Mouse (Mus musculus) erythroblast, adult 5-6 weeks (primary cell): ENCODE data around the gene Mcts2. TPM values are rescaled to one million over a fixed set of nuclear protein-coding genes. Genes with fewer than 3 reads are reported as not detected.

Experiments used
- ATAC-seq: replicated peaks from 2 replicates; pipeline ENCODE4 v1.8.0; 2016; ENCODE audit warnings: moderate number of reproducible peaks, mild to moderate bottlenecking, moderate TSS enrichment, inconsistent platforms; ENCODE audit not compliant: poor library complexity, low FRiP score, severe bottlenecking
- total RNA-seq, 2 experiments: library from RNA; stranded (forward) in 1 of 2; stranded (reverse) in 1 of 2; fragments of 150-400 nt in 1 of 2; fragments of 200-764, 138-1000 nt in 1 of 2; gene quantifications; 2 replicates each; pipeline versions ENCODE4 v1.2.3 to v1.2.4; 2015 to 2017; ENCODE audit warnings: low replicate concordance in 2 of 2

Gene Mcts2
- total RNA-seq, 2 experiments from 2014 or later, result 3.2 TPM; not detected in 1

DNA sequence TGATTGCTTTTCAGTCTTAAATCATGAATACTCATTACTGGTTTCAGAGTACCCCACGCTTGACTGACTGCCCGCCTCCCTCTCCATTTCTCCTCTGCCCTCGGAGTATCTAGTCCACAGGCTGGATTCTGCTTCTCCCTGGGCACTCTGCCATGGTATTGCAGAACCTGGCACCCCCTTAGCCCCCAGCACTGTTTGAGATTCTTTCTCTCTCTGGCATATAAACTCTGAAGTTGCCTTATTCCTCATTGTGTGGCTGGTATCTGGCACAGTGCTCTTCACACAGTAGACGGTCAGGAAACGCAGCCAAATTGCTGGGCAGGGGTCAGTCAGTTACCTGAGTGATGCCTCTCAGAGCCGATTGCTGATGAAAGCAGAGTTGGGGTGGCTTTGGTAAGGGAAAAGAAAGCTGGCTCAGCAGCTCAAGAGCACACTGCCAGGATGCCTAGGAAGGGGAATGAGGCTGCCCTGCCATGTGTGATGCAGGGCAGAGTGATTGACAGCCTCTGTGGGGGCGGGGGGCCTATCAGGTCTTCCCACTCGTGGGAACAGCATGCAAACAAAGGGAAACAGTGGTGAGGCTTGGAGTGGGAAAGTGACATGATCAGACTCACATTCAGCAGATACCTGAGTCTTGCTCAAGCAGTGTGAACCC is 7.0 kb upstream of the Mcts2 start:
- no peak for ATAC-seq

DNA sequence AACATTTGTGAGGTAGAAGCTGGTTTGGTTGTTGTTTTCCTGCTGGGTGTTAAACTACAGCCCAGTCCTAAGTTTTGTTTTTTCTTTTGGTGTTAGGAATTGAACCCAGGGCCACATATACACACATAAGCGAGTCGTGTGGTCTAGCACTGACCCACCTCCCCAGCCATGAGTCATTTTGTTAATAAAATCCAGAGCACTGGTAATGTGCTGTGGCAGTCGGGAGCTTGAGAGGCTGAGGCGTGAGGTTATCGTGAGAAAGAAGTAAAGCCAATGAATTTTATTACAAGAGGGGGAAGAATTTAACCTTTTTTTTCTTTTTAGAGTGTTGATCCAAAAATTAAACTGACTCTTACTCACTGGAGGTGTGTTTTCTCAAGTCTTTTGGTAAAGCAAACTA is 3.7 kb upstream of the Mcts2 start:
- ATAC-seq, result no peak

DNA sequence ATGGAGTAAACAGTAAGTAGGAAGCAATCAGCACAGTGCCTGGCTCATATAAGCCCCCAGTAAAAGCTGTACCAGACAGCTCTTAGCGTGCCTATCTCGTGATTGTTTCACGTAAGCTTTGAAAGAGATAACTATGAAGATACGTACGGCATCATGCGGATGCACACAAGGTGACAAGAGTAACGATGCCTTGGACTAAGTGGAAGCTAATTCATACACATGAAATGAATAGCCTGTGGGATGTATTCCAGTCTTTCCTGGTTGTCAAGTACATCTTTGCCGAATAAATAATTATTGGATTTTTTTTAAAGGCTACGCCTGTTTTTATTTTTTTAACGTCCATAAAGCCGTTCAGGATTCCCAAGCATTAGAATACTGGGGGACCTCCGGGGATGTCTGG is 436 bp upstream of the Mcts2 start:
- no peak for ATAC-seq

DNA sequence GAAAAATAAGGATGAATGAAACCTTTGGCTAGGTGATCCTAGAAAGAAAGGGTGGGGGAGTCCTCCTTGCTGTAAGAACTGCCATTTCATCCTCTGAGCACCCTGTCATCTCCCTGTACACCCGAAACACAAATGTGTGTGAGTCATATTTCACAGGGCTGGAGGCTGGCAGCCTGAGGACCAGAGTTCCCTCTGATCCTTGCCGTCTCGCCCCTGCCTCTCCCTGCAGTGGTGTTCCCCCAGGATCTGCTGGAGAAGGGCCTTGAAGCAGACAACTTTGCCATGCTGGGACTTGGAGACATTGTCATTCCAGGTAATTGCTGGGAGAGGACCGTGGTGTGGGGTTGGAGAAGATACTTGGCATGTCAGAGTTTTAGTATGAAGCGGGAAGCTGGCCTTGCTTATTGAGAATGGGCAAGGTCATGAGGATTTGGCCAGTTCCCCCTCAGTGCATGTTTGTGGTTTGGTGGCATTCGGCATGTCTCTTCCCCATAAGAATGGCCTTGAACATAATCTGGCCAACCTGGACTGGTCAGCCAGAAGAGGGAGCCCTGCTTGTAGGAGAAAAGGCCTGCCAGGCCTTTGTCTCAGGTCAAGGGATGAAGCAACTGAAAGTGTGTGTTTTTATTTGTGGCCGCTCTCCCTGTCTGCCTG is 4.9 kb downstream of the Mcts2 start:
- no peak for ATAC-seq

DNA sequence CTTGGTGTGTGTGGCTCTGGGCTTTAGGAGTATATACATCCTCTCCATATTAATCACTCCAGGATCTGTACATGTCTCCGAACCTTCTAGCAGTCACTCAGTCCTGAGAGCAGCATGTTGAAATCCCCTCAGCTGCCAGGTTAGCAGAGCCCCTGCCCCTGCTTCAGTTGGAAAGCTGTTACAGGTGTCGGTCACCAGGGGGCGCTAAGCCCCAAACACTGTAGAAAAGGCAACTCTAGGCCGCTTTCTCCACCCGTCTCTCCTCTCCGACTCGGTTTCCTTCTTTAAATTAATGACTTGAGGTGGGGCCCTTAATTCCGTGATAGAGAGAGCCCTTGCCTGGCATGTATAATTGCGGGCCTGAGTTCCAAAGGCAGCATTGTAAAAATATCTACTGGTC is 6.4 kb downstream of the Mcts2 start:
- ATAC-seq, result peak; percentile 68

DNA sequence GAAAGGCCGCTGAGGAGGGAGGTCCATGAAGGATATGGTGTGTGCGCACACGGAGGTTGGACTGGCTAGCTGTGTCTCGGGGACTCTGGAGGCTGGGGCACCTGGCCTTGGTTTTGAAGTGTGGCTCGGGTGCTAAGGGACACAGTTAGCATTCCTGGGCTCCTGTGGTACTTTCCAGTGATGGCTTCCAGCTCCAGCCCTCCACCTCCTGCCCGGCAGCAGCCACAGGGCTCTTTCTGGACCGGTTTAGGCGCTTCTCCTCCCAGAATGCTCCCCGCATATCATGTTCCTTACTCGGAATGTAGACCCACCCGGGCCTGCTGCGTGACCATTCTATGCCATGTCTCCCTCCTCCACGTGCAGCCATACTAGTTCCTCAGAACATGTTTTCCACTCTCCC is 6.9 kb downstream of the Mcts2 start:
- no peak for ATAC-seq

DNA sequence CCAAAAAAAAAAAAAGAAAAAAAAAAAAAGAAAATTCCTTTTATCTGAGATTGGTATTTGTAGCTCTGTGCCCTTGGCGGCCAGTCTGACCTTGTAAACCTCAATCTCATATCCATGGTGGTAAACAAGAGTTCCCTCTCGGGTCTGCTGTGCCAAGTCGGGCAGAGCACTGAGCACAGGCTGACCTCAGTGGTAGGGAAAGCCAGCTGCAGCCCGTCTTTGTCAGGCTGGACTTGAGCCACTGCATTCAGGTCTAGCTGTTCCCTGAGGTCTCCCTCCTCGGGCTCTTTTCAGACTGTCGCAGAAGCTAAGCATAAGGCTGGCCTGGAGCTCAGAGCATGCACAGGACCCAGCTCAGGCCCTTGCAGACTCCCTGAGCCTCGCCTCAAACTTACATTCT is 7.9 kb downstream of the Mcts2 start:
- no peak for ATAC-seq

DNA sequence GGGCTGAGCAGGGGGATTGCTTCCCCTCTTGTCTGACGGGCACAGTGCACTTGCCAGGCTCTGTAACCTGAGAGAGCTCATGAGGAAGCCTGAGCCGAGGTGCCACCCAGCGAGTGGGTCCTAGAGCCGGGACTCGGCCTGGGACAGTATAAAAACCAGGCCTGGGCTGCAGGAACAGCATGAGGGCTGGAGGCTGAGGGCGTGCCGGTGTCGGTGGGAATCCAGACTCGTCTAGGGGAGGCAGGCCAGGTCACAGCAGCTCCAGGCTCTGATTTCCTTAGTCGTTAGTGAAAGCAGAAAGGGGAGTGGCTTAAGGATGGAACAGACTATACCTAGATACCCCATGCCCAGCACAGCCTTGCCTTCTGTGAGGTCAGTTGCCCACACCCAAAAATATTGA is 9.2 kb downstream of the Mcts2 start:
- ATAC-seq, result no peak

DNA sequence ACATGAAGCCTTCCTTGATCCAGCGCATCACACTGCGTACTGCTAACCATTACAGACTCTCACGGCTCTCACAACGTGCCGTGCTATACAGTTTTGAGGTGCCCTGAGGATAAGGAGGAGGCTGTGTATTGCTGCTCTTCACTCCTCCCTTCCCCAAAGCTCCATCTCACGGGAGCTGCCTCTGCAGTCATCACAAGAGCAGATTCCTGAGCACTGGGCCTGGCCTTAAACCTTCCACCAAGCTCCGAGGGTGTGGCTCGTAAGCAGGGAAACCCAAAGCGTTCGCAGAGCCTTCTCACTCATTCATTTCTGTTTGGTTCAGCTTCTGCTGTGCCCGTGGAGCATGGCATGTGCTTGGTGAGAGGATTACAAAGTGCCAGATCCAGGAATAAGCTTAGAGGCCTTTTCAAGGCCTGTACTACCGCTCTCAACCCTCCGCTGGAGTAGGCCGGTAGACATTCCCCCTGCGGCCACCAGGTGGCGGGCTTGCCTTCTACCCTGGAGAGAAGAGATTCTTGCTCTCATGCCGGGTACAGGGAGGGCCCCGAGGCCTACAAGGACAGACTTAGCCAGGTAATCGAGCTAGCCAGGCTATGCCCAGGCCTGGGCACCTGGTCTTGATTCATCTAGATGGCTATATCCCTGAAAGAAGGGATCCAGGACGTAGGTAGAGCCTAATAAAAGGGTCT is 9.8 kb downstream of the Mcts2 start:
- ATAC-seq, result peak; percentile 87

DNA sequence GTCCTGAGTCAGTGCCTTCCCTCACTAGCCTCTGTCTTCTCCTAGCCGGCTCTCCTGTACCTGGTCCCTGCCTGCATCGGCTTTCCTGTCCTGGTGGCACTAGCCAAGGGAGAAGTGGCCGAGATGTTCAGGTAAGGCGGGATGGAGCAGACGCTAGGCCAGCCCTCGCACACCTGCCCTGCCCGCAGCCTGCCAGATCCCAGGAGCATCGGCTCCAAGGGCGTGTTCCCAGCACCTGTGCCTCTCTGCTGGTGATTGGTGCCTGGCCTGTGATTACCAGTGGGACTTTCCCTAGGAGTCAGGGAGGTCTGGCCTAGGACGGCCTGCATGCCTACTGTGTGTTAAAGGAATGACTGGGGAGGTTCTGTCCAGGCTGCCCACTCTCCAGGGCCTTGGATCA is 13.3 kb downstream of the Mcts2 start:
- ATAC-seq, result no peak

DNA sequence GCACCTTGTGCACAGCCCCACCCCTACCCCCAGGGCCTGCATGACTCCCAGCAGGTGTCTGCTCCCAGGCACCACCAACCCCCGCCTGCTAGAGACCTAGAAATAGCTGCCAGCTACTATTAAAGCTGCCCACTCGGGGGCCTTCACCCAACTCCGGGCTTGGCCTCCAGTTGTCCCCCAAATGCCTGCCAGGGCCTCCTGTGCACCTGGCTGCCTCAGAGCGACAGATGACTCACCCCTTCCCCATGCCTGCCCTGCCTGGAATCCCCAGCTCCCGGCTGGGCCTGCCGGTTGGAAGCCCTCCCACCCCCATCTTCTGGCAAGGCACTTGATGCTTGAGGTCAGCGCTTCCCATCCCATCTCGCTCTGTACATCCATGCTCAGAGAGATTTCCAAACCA is 13.9 kb downstream of the Mcts2 start:
- no peak for ATAC-seq

DNA sequence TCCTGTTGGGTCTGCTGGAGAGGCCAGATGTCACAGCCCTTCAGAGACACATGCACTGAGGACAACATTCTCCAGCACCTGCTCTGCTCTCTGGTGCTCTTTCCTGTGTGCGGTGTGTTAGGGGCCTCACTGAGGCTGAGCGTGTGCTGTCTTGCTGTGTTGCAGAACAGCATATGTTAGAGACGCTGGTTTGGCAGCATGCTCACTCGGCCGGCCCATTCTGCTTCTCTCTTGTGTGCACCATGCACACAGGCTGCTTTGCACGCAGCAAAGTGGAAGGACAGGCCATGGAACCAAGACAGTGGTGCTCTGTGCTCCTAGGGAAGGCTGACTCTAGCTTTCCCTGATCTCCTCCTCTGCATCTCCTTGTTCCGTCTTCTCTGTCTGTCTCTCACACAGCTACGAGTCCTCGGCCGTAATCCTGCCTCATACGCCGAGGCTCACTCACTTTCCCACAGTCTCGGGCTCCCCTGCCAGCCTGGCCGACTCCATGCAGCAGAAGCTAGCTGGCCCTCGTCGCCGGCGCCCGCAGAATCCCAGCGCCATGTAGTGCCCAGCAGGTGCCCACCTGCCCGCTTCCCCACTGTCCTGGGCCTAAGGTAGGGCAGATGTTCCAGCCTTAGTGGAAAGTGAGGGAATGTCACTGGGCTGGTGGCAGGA is 16.9 kb downstream of the Mcts2 start:
- ATAC-seq, result no peak

DNA sequence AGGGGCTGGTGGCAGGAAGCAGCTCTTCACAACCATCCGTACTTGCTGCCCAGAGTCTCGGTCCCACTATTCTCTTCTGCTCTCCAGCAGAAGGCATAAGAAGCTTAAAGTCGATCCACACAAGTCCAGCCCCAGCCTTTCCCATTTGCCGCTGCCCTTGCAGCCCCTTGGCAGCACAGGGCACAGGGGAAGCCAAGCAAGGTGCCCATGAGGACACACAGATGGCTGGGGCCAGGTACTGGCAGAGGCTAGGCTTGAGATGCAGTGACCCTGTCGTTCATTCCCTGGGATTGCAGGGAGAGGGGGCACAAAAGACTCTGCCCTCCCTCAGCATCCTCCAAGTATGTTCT is 17.4 kb downstream of the Mcts2 start:
- no peak for ATAC-seq

DNA sequence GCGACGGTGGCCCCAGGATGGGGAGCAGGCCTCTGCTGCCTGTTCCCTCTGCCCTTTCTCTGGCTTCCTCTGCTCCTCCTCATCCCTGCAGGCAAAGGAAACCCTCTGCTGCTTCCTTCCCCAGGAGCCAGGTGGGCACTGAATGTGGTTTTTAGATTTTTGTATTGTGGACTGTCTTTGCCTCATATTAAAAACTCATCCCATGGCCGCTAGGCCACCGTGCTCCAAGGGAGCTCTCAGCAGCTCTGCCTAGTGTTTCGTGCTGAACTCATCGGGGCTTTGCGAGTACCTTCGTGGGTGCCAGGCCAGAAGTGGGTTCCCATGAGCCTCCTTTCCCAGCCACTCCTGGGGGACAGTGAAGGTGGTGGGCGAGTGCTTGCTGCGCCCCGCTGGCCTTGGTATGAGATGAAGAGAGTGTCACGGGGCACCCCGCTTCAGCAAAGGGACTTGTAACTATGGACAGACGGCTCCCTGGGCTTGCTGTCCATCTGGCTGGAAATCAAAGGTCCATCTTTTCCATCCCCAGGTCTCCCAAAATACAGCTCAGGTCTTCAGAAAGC is 18.1 kb downstream of the Mcts2 start:
- no peak for ATAC-seq

DNA sequence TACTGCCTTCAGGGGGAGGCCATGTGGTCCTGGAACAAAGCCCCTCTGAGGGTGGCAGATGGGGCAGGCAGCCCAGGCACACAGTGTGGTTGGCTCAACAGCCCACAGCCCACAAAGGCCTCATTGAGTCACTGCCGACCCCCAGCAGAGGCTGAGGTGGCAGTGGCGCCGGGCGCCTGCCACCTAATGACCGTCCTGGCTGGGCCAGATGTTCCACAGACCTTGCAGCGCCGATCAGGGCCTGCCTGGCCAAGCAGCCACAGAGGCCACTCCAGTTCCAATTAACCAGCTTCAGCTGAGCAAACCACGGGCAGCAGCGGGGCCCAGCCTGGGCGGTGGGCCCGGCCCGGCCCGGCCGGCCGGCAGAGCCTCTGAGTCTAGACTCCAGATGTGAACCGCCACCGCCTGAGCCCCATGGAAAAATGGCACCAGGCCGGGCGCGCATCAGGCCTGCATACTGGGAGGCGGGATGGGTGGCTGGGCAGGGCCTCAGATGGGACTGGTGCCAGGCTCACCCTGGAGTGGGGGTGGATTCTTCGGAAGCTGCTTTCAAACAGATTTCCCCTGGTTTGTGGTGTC is 19.2 kb downstream of the Mcts2 start:
- ATAC-seq, result no peak

DNA sequence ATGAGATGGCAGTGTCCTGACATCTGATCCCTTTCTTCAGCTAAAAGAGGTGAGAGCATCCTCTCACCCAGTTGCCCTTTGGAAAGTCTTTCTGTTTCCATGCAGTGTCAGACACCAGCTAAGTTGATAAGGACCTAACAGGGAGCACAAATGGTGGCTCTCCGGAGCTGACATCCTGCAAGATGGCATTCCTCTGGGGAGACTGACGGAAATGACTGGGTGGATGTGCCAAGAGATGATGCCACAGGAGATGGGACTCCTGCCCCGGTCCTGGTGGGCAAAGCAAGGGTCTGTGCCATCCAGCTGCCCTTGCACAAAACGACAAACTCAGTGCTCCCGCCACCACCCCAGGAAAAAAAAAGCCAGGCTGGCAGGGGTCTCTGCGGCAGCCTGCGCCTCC is 20.4 kb downstream of the Mcts2 start:
- ATAC-seq, result no peak

DNA sequence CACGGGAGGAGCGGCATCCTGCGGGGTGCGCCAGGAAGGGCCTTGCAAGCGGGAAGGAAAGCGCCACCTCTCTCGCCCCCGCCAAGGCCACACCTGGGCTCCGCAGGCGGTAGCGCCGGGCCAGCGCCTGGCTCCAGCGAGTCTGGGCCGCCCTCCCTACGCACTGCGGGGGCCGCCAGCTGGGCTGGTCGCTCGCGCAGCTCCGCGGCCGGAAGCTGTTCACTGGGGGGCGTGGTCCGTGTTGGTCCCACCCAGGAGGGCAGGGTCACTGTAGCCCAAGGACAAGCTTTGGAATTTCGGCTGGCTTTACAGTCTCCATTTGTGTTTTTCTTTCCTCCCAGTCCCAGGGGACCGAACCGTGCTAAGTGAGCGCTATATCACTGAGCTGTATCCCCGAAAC is 20.8 kb downstream of the Mcts2 start:
- ATAC-seq, result no peak

DNA sequence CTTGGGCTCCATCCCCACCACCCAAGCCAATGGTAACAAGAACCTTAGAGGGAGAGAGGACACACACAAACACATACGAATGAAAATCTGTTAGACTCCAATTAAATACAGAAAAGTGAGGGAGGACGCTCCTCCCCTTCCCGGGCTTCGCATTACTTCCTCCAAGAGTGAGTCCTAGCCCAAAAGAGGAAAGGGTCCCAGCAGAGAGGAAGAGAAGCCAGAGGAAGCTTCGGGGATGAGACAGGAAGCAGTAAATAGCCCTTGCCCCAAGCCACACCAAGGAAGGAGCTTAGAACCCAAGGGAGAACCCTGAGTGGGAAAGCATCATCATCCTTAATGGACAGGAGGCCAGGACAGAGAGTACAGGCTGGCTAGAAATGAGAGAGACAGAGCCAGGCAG is 22.2 kb downstream of the Mcts2 start:
- no peak for ATAC-seq

DNA sequence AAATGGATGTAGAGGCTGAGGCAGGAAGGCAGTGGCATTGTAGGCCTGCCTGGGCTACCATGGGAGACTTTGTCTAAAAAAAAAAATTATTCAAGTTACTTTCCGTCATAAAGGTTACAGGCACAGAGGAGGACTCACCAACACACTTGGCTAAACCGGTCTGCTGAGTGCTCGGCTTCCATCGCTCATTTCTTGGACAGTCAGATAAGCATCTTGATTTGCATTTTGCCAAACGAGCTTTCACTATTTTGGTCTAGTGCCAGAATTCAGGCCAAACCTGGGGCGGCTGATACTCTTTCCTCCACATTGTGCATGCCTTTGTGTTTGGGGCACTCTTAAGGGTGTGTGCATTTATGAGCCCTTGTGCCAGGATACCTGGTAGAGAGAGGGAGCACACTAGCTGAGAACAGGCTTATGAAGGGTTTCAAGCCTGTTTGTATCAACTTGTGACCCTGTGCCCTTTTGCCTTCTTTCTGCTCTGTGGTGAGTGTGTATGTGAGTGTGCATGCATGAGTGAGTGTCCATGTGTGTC is 29.5 kb downstream of the Mcts2 start:
- ATAC-seq, result no peak

DNA sequence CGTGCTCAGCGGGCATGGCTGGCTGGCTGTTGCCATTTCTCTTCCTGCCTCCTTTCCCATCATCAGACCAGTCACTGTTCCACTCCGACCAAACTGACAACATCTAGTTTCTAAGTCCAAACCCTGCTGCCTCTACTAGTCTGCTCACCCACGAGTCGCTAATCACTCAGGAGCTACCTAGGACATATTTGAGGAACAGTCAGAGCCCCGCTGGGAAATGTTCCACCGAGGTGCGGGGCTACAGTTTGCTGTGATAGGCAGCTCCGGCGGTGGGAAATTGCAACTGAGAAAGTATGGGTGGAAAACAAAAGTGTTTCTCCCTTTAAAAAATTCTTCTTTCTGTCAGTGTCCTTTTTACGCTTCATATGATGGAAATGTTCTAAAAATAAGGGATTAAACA is 30.8 kb downstream of the Mcts2 start:
- no peak for ATAC-seq
